Comparison of ENCODE assay signal across 15 mouse cellular contexts in genomic region chr12:52027963-52028362, GRCm38 (mm10).
"Had no signal": no experiment of that assay in that cellular context is flagged by ENCODE, and none has a peak within 500 bp of the region (broad histone marks: within the 10 kb centered on the region; RNA-seq: fewer than 3 reads in every experiment).

Gene Gpr33 (minus strand): TSS chr12:52028063.

- DNase-seq: cerebellum, adult 9-10 months; cerebellum, adult 9-11 months; cerebellum, postnatal 10 days; cerebellum, postnatal 14 days; cerebellum, postnatal 25 days; cerebellum, postnatal 36 days; embryo, embryonic 11 days; forebrain, postnatal 0 days; gastrocnemius, adult 2 months; gastrocnemius, postnatal 10 days; gastrocnemius, postnatal 14 days; gastrocnemius, postnatal 25 days; gastrocnemius, postnatal 36 days; heart, adult 18-20 months; heart, adult 2 months had no signal
